In the genomic region with DNA sequence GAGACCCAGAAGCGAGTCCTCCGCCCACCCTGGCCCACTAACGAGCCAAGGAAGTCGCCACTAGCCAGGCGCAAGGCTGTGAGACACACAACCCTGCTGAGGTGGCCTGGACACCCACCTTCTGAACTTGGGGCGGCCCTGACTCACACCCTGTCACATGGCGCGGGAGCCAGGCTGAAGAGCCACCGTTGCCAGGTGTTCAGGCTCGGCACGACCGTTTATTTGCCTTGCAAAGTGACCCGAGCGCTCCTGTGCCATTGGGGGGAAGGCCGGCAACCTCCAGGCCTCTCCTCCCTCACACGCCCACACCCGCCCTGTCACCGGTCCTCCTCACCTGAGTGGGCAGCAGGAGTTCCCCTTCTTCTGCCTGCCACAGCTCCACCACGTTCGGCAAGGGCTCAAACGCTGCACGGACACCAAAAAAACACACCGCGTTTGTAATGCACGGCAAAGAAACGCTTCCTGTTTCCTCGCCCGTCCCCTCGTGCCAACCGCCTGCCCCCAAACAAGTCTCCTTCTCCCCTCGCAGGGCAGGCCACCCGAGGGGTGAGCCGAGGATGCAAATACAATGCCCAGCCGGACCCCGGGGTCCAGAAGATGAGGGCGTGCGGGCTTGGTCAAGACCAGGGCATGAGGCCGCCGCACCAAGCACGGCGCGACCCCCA, we compare ENCODE assay signal across 8 mouse cellular contexts. TPM values are rescaled to one million over a fixed set of nuclear protein-coding genes. Genes with fewer than 3 reads are reported as not detected.
DNase-seq lines count a peak whose midpoint lies in the region; ATAC-seq and TF ChIP-seq lines count a peak whose summit lies in the region.

No protein-coding gene starts in this region.

- no peak for TF ChIP-seq POLR2A in heart, adult 2 months (IDR thresholded peaks at IDR 0.05; ENCODE audit: insufficient read depth, low read depth, low read length)

- H3K9ac ChIP-seq in heart, adult 2 months (ENCODE audit: low read depth, low read length), result peak overlapping the region; percentile 96
- peak overlapping the region; percentile 97 for H3K9ac ChIP-seq in liver, embryonic 12.5 days

- DNase-seq in adrenal gland, adult 18-20 months (ENCODE audit: low spot score in 2 of 2), result peak; percentile 40 to 42
- DNase-seq in embryonic facial prominence, embryonic 10.5 days (ENCODE audit: low spot score), result peak; percentile 74
- DNase-seq in heart, adult 2 months, result peak; percentile 68 to 77
- DNase-seq in kidney, adult 18-20 months, result peak; percentile 62
- DNase-seq in monocyte, adult 2 months (ENCODE audit: low read depth in 1 of 2, low spot score in 2 of 2), result peak; percentile 49 to 61
- DNase-seq in spleen, postnatal 4 days (ENCODE audit: low spot score in 2 of 2), result peak; percentile 81 to 90

- H3K79me2 ChIP-seq in C2C12 (ENCODE audit: control insufficient read depth, insufficient read depth), result peaks cover 7% of the 10 kb centered on the region
- no peaks in the 10 kb centered on the region; the same call in 1 of the 2 replicates for H3K79me2 ChIP-seq in heart, adult 2 months (replicated peaks; ENCODE audit: control insufficient read depth, insufficient read depth, low read length)

- H3K79me3 ChIP-seq in C2C12 (ENCODE audit: low read depth), result peaks cover 1% of the 10 kb centered on the region

- peak overlapping the region; percentile 97 for H3K4me2 ChIP-seq in liver, embryonic 12.5 days

- peaks cover 3% of the 10 kb centered on the region for H3K36me3 ChIP-seq in C2C12 (ENCODE audit: control insufficient read depth, insufficient read depth)
- H3K36me3 ChIP-seq in embryonic facial prominence, embryonic 10.5 days (replicated peaks), result peaks cover 33% of the 10 kb centered on the region
- no peaks in the 10 kb centered on the region; the same call in 1 of the 2 replicates for H3K36me3 ChIP-seq in heart, adult 2 months (ENCODE audit: control insufficient read depth, insufficient read depth, low read length)
- H3K36me3 ChIP-seq in liver, embryonic 12.5 days, result peaks cover 6% of the 10 kb centered on the region; the same call in 1 of the 2 replicates

- peaks cover 50% of the 10 kb centered on the region for H3K4me1 ChIP-seq in embryonic facial prominence, embryonic 10.5 days
- H3K4me1 ChIP-seq in heart, adult 2 months (ENCODE audit: control insufficient read depth, insufficient read depth, low read length), result no peaks in the 10 kb centered on the region
- H3K4me1 ChIP-seq in liver, embryonic 12.5 days, result peaks cover 75% of the 10 kb centered on the region

- peak overlapping the region; percentile 97 for H3K27ac ChIP-seq in embryonic facial prominence, embryonic 10.5 days (replicated peaks)
- H3K27ac ChIP-seq in heart, adult 2 months, result peak overlapping the region; percentile 89
- H3K27ac ChIP-seq in liver, embryonic 12.5 days, result peak overlapping the region; percentile 97

- no peak for TF ChIP-seq CTCF in C2C12 (IDR thresholded peaks at IDR 0.05; ENCODE audit: control insufficient read depth, insufficient read depth, insufficient read length)
- TF ChIP-seq CTCF in heart, adult 2 months (IDR thresholded peaks at IDR 0.05), result no peak

- no peaks in the 10 kb centered on the region for H3K9me3 ChIP-seq in embryonic facial prominence, embryonic 10.5 days
- no peaks in the 10 kb centered on the region for H3K9me3 ChIP-seq in liver, embryonic 12.5 days (replicated peaks)

- under 1% methylated on average over 42 of the region's 42 CpGs for WGBS in embryonic facial prominence, embryonic 10.5 days
- WGBS in heart, adult 2 months, result 2% methylated on average over 42 of the region's 42 CpGs
- WGBS in liver, embryonic 12.5 days (ENCODE audit: insufficient replicate concordance), result under 1% methylated on average over 42 of the region's 42 CpGs

- H3K4me3 ChIP-seq in C2C12 (ENCODE audit: insufficient read depth, poor library complexity, severe bottlenecking), result peak overlapping the region; percentile 53
- H3K4me3 ChIP-seq in embryonic facial prominence, embryonic 10.5 days, result peak overlapping the region; percentile 98
- peak overlapping the region; percentile 70 for H3K4me3 ChIP-seq in heart, adult 2 months
- H3K4me3 ChIP-seq in liver, embryonic 12.5 days, result peak overlapping the region; percentile 88

- peak; percentile 5 for ATAC-seq in liver, embryonic 12.5 days

- intact Hi-C loops in heart, adult 2 months (cut with DNase I), result loop anchor here (5.0 kb wide), 2 partner anchors 37 to 118 kb away; a partner anchor contains a TSS

- H3K27me3 ChIP-seq in C2C12 (ENCODE audit: control insufficient read depth, insufficient read depth, insufficient read length), result no peaks in the 10 kb centered on the region
- H3K27me3 ChIP-seq in embryonic facial prominence, embryonic 10.5 days (replicated peaks; ENCODE audit: low read depth, poor library complexity, severe bottlenecking), result 0 out of 2 replicates have a peak, but pooled peaks cover 6% of the 10 kb centered on the region
- H3K27me3 ChIP-seq in heart, adult 2 months (ENCODE audit: control insufficient read depth, insufficient read depth, low read length), result no peaks in the 10 kb centered on the region
- H3K27me3 ChIP-seq in liver, embryonic 12.5 days (replicated peaks), result no peaks in the 10 kb centered on the region

- peak overlapping the region; percentile 62 for H3ac ChIP-seq in C2C12 (ENCODE audit: control insufficient read depth, insufficient read length, low read depth)

- TF ChIP-seq EP300 in heart, adult 2 months (IDR thresholded peaks at IDR 0.05; ENCODE audit: insufficient read depth, low read depth, low read length), result no peak

TF ChIP-seq in C2C12, 6 proteins besides CTCF, POLR2A, EP300 and RAD21:
- TF ChIP-seq CEBPB (IDR thresholded peaks at IDR 0.05; ENCODE audit: low read depth), result no peak
- no peak for TF ChIP-seq FOSL1 (IDR thresholded peaks at IDR 0.05; ENCODE audit: insufficient read depth, low read length, poor library complexity, severe bottlenecking)
- no peak for TF ChIP-seq MYOD1 (IDR thresholded peaks at IDR 0.05; ENCODE audit: control insufficient read depth, insufficient read length, low read depth)
- TF ChIP-seq USF1 (IDR thresholded peaks at IDR 0.05; ENCODE audit: low read depth), result no peak
- TF ChIP-seq MAX (IDR thresholded peaks at IDR 0.05), result no peak
- TF ChIP-seq MYOG (IDR thresholded peaks at IDR 0.05; ENCODE audit: control insufficient read depth, extremely low read depth, insufficient read length), result no peak

RNA-seq across cellular contexts. Expression of a gene that starts 0.9 kb away (rescaled TPM):
- polyA plus RNA-seq in C2C12 (2012; fragmentation: generic; extraction: Trizol), result 10.4 TPM
- total RNA-seq in adrenal gland, adult 18-20 months (2021), result 10 to 100 TPM; 14.0 to 26.4 TPM
- 82.6 and 84.7 TPM in 2 replicates for polyA plus RNA-seq in embryonic facial prominence, embryonic 10.5 days (2016; fragmentation: Nextera tagmentation; extraction: Ambion mirVana)
- 10 to 100 TPM; 22.0 to 23.4 TPM for total RNA-seq in heart, adult 2 months (2021)
- 17.3 and 18.1 TPM in 2 replicates for polyA plus RNA-seq in heart, adult 2 months (2012; rRNA removed)
- 30.3 and 32.0 TPM in 2 replicates for polyA plus RNA-seq in liver, embryonic 12.5 days (2016; fragmentation: Nextera tagmentation; extraction: Ambion mirVana)

Comparison
In these comparisons a context has a peak if more than half of its experiments do, and no peak if none do; other contexts are left out.
1. Peak in every context shown above with its lines: DNase-seq, ATAC-seq, H3K4me3 ChIP-seq and H3K27ac ChIP-seq.